Mouse (Mus musculus) embryonic facial prominence, embryonic 11.5 days (tissue): ENCODE results near the gene Glis2. TPM values are rescaled to one million over a fixed set of nuclear protein-coding genes. Genes with fewer than 3 reads are reported as not detected.
A peak's percentile ranks its signal among the peaks of the same experiment; 100 is the strongest.

Experiments used
- ATAC-seq: fragments of 200-750 bp; cut with Nextera tagmentation; replicated peaks from 2 replicates; pipeline ENCODE4 v1.8.0; 2017; ENCODE audit warnings: low read depth; ENCODE audit not compliant: insufficient number of reproducible peaks, low FRiP score, low TSS enrichment
- DNase-seq: peaks from one replicate; pipeline ENCODE4 v3.0.0-alpha.2; 2015; ENCODE audit warnings: low spot score
- H3K27ac ChIP-seq: fragments of 300-500 bp; sonication (generic); replicated peaks from 2 replicates; pipeline ENCODE4 v1.5.1; 2014; ENCODE audit warnings: mild to moderate bottlenecking, low read depth, low read length, control low read depth
- H3K27me3 ChIP-seq: fragments of 300-500 bp; sonication (generic); 2 replicates; pipeline ENCODE4 v1.6.1; 2014; ENCODE audit warnings: mild to moderate bottlenecking, low read length, moderate library complexity, mixed read lengths; ENCODE audit not compliant: control insufficient read depth, insufficient read depth
- H3K36me3 ChIP-seq: fragments of 300-500 bp; sonication (generic); replicated peaks from 2 replicates; pipeline ENCODE4 v1.6.1; 2014; ENCODE audit warnings: low read depth, mild to moderate bottlenecking, low read length, moderate library complexity, mixed read lengths; ENCODE audit not compliant: control insufficient read depth, insufficient read depth
- H3K4me1 ChIP-seq: fragments of 300-500 bp; sonication (generic); 2 replicates; pipeline ENCODE4 v1.6.1; 2014; ENCODE audit warnings: low read length, mixed read lengths; ENCODE audit not compliant: control insufficient read depth, insufficient read depth
- H3K4me2 ChIP-seq: fragments of 300-500 bp; sonication (generic); 2 replicates; pipeline ENCODE4 v1.6.1; 2014; ENCODE audit warnings: low read depth, mild to moderate bottlenecking, control low read depth, low read length, moderate library complexity
- H3K4me3 ChIP-seq: fragments of 300-500 bp; sonication (generic); 2 replicates; pipeline ENCODE4 v1.5.1; 2014; ENCODE audit warnings: low read depth, low read length, control low read depth
- H3K9ac ChIP-seq: fragments of 300-500 bp; sonication (generic); replicated peaks from 2 replicates; pipeline ENCODE4 v1.6.1; 2014; ENCODE audit warnings: mild to moderate bottlenecking, control low read depth, low read length
- H3K9me3 ChIP-seq: fragments of 300-500 bp; sonication (generic); replicated peaks from 2 replicates; pipeline ENCODE4 v1.6.1; 2016; ENCODE audit warnings: mild to moderate bottlenecking, low read length, inconsistent platforms, mixed read lengths; ENCODE audit not compliant: control insufficient read depth
- WGBS: fragments of 180-500 bp; shearing (Covaris S2); extraction: QIAGEN DNeasy Blood & Tissue Kit; methylation state at CpG from one replicate; pipeline ENCODE4 v1.1.7; 2014; 5-methylcytosine and 5-hydroxymethylcytosine counted together
- polyA plus RNA-seq: library from polyadenylated mRNA; unstranded; fragments of >200 nt; fragmentation: Nextera tagmentation; extraction: Ambion mirVana; gene quantifications from 2 replicates; pipeline ENCODE4 v1.2.1, GENCODE M21; 2014

Gene Glis2
- polyA plus RNA-seq, 1 experiment from 2014 or later = 19.9 TPM

DNA sequence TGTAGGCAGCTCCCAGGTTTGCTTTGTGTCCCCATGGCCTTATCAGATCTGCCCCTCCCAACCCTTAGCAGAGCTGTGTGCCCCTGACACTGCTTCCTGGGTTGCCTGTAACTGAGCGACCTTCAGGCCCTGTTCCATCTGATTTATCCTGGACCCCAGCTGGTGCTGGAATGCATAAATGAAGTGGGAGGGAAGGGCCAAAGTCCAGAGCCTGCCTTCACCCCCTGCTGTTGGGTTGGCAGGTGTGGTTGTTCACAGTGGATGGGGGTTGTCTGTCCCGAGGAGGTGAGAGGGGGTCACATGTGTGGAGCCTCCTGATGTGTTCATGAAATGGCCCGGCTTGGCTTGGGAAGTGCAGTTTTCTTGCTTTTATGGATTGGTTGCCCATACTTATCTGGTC, 7.7 kb downstream of the Glis2 start:
- Histone ChIP-seq H3K9ac (no peak overlapping the region), H3K27me3 (no peaks in the 10 kb centered on the region), H3K27ac (peak overlapping the region; percentile 20; the same call in 1 of the 2 replicates), H3K36me3 (no peaks in the 10 kb centered on the region), H3K4me2 (no peak overlapping the region), H3K4me3 (no peak overlapping the region), H3K4me1 (peaks cover 42% of the 10 kb centered on the region), H3K9me3 (no peaks in the 10 kb centered on the region)
- ATAC-seq (no peak), DNase-seq (no peak)
- WGBS = 29% methylated on average over 3 of the region's 3 CpGs

DNA sequence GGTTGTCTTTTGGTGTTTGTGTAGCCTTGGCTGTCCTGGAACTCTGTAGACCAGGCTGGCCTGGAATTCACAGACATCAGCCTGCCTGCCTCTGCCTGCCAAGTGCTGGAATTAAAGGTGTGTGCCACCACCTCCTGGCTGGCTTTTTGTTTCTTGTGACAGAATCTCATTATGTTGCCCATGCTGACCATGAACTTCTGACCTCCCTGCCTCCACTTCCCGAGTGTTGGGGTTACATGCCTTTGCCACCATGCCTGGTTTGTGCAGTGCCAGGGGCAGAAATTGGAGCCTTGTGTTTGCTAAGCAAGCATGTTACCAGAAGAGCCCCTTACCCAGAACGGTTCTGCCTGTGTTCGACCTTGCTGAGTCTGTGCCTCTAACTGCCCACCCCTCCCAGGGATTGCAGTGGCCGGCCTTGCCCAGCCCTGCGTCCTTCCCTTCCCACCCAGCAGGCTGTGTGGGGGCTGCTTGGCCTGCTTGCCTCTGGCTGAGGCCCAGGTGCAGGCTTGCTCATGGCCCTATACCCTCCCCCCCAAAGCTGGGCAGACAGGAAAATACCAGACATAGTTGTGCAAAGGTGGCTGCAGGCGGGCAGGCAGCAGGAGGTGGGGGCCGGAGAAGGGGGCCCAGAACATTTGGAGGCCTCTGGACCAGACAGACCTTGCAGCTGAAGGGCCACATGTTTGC, 8.4 kb downstream of the Glis2 start:
- H3K4me2 ChIP-seq = no peak overlapping the region
- ATAC-seq (peak; percentile 25), DNase-seq (peak; percentile 50)
- no peaks in the 10 kb centered on the region for H3K9me3 ChIP-seq
- peaks cover 40% of the 10 kb centered on the region for H3K4me1 ChIP-seq
- H3K27ac ChIP-seq = peak overlapping the region; percentile 52
- H3K4me3 ChIP-seq = no peak overlapping the region; the same call in 1 of the 2 replicates
- H3K9ac ChIP-seq = peak overlapping the region; percentile 36
- H3K36me3 ChIP-seq = no peaks in the 10 kb centered on the region
- H3K27me3 ChIP-seq = no peaks in the 10 kb centered on the region
- 15% methylated on average over 7 of the region's 7 CpGs for WGBS

GRCm38 (mm10) chr16:4603453-4603837, 8.9 kb downstream of the Glis2 start:
- no peak for ATAC-seq
- H3K27ac ChIP-seq = peak overlapping the region; percentile 52
- DNase-seq = no peak
- H3K9me3 ChIP-seq = no peaks in the 10 kb centered on the region
- 32% methylated on average over 1 of the region's 1 CpGs for WGBS
- no peaks in the 10 kb centered on the region for H3K27me3 ChIP-seq
- H3K9ac ChIP-seq = peak overlapping the region; percentile 36
- H3K4me2 ChIP-seq = no peak overlapping the region
- H3K4me1 ChIP-seq = peaks cover 36% of the 10 kb centered on the region
- no peaks in the 10 kb centered on the region for H3K36me3 ChIP-seq
- no peak overlapping the region for H3K4me3 ChIP-seq

GRCm38 (mm10) chr16:4604293-4604837, 9.9 kb downstream of the Glis2 start:
- Histone ChIP-seq H3K4me1 (peaks cover 33% of the 10 kb centered on the region), H3K9ac (no peak overlapping the region), H3K4me2 (no peak overlapping the region)

DNA sequence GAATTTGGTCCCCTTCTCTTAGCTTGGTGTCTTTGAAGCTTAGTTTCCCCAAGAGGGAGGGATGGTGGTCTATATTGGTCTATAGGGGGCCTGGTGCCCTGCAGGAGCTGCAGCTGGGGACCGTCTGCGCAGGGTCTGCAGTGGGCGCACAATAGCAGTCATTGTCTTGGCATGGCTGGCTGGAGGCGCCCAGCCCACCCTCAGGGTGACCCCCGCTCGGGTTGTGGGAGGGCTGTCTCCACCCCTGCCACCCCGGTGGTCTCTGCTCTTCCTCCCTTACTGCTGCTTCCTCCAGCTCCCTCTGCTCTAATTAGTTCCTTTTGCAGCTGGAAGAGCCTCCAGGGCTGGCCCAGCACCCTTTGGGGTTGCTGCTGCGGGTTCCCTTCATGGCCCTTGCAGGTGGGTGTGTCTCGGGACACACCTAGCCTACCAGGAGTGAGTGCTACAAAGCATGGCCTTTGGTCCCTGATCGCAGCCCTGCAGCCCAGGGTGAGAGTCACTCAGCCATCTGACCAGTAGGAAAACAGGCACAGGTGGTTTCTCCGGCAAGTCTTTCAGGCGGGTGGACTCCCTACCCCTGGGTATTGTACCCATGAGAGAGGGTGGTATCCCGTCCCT, 11.1 kb downstream of the Glis2 start:
- Histone ChIP-seq H3K4me3 (no peak overlapping the region), H3K9me3 (no peaks in the 10 kb centered on the region), H3K27me3 (no peaks in the 10 kb centered on the region), H3K9ac (no peak overlapping the region; the same call in 1 of the 2 replicates), H3K27ac (peak overlapping the region; percentile 35; the same call in 1 of the 2 replicates), H3K36me3 (no peaks in the 10 kb centered on the region; the same call in 1 of the 2 replicates), H3K4me2 (peak overlapping the region; percentile 10; the same call in 1 of the 2 replicates), H3K4me1 (peaks cover 33% of the 10 kb centered on the region)
- WGBS = 33% methylated on average over 13 of the region's 13 CpGs
- DNase-seq (peak; percentile 35), ATAC-seq (no peak; the same call in 1 of the 2 replicates)

More at GRCm38 (mm10) chr16:4604293-4604837, 9.9 kb downstream of the Glis2 start:
- 59% methylated on average over 11 of the region's 11 CpGs for WGBS
- Histone ChIP-seq H3K36me3 (no peaks in the 10 kb centered on the region; the same call in 1 of the 2 replicates), H3K27me3 (no peaks in the 10 kb centered on the region), H3K27ac (no peak overlapping the region), H3K4me3 (no peak overlapping the region), H3K9me3 (no peaks in the 10 kb centered on the region)
- DNase-seq (no peak), ATAC-seq (no peak)

- Histone ChIP-seq H3K36me3 (no peaks in the 10 kb centered on the region; the same call in none of the 2 replicates), H3K9ac (no peak overlapping the region), H3K9me3 (no peaks in the 10 kb centered on the region), H3K4me2 (no peak overlapping the region), H3K27ac (no peak overlapping the region), H3K27me3 (no peaks in the 10 kb centered on the region), H3K4me3 (no peak overlapping the region), H3K4me1 (peaks cover 33% of the 10 kb centered on the region)
- WGBS = 21% methylated on average over 5 of the region's 5 CpGs
- DNase-seq (no peak), ATAC-seq (no peak; the same call in 1 of the 2 replicates)
Observed at GRCm38 (mm10) chr16:4606431-4607084, 12.0 kb downstream of the Glis2 start.

DNA sequence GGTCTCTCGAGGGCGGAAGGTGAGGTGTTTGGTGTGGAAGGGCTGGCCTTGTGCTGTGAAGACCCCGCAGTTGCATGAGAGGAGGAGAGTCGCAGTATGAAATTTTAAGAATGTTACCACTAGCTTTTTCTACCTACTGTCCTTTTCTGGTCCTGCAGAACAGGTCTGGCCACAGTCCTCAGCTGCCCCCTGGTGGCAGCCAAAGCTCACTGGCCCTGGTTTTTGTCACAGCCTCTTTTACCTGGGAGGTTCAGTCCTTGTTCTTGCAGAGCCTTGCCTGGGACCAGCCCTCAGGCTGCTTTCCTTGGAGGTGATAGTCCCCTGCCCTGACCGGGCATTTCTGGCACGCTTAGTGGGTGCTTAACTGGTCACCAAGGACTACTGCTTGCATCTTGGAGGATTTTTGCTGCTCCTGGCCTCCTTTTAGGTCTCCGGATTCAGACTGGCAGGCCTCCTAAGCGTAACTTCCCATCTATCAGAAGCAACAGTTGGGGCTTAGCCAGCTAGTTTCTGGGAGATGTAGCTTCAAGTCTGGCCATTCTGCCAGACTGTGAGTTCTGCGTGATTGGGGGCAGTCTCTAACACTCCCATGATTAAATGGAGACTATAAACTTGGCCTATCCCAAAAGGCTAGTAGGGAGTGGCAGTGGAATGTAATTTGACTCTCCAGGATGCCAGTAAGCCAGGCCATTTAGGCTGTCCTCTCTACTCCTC, 13.5 kb downstream of the Glis2 start:
- Histone ChIP-seq H3K27ac (no peak overlapping the region), H3K4me2 (no peak overlapping the region)
- no peak for ATAC-seq

More for the DNA sequence above, 13.5 kb downstream of the Glis2 start:
- Histone ChIP-seq H3K4me3 (no peak overlapping the region), H3K27me3 (no peaks in the 10 kb centered on the region), H3K36me3 (peaks cover 3% of the 10 kb centered on the region), H3K9me3 (no peaks in the 10 kb centered on the region), H3K4me1 (peaks cover 28% of the 10 kb centered on the region), H3K9ac (no peak overlapping the region)
- DNase-seq = peak; percentile 91
- WGBS = 45% methylated on average over 9 of the region's 9 CpGs
